Mouse (Mus musculus): ENCODE measurements around the gene Smpd2. TPM values are rescaled to one million over a fixed set of nuclear protein-coding genes. Genes with fewer than 3 reads are reported as not detected.

The Smpd2 gene
- polyA plus RNA-seq, 1 experiment from 2014 or later, result 51.5 TPM

GRCm38 (mm10) chr10:41449684-41450083, 40.5 kb downstream of the Smpd2 start:
- 10% methylated on average over 14 of the region's 14 CpGs for WGBS
- DNase-seq (ENCODE audit: low spot score), result peak; percentile 22

DNA sequence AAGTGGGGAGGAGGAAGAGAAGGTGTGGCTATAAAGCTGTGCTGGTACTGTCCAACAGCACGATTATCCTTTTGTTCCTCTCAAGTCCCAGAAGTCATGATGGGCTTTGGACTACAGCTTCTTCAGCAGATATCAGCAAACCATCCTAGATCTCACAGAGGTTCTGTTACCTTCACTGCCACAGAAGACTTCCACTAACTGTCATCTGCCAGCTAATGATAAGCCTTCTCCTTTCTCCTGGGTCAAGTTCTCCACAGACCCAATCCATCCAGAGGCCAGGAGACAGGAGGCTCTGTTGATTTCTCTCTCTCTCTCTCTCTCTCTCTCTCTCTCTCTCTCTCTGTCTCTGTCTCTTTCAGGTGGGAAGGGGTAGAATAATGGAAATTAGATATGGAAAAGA, 42.0 kb downstream of the Smpd2 start:
- ATAC-seq (ENCODE audit: low FRiP score, low TSS enrichment) (no peak), DNase-seq (ENCODE audit: low spot score) (no peak)
- Histone ChIP-seq H3K4me2 (replicated peaks; ENCODE audit: low read depth) (no peak overlapping the region), H3K27me3 (ENCODE audit: control insufficient read depth, insufficient read depth, low read length) (no peaks in the 10 kb centered on the region), H3K9me3 (ENCODE audit: control insufficient read depth, low read length) (no peaks in the 10 kb centered on the region), H3K9ac (ENCODE audit: low read length) (no peak overlapping the region), H3K4me1 (replicated peaks; ENCODE audit: control insufficient read depth, insufficient read depth) (no peaks in the 10 kb centered on the region), H3K27ac (replicated peaks) (no peak overlapping the region), H3K4me3 (ENCODE audit: low read depth, low read length) (no peak overlapping the region), H3K36me3 (ENCODE audit: control insufficient read depth, insufficient read depth, low read length) (0 out of 2 replicates have a peak, but pooled peaks cover 2% of the 10 kb centered on the region)
- 89% methylated on average over 1 of the region's 1 CpGs for WGBS
- no peak for TF ChIP-seq EP300 (optimal IDR thresholded peaks at IDR 0.05)
- TF ChIP-seq CTCF (IDR thresholded peaks at IDR 0.05; ENCODE audit: low read depth), result no peak

More at GRCm38 (mm10) chr10:41449684-41450083, 40.5 kb downstream of the Smpd2 start:
- Histone ChIP-seq H3K4me1 (replicated peaks; ENCODE audit: control insufficient read depth, insufficient read depth) (no peaks in the 10 kb centered on the region), H3K9ac (ENCODE audit: low read length) (peak overlapping the region; percentile 90), H3K4me2 (replicated peaks; ENCODE audit: low read depth) (peak overlapping the region; percentile 77), H3K9me3 (ENCODE audit: control insufficient read depth, low read length) (no peaks in the 10 kb centered on the region), H3K36me3 (ENCODE audit: control insufficient read depth, insufficient read depth, low read length) (0 out of 2 replicates have a peak, but pooled peaks cover 2% of the 10 kb centered on the region), H3K27ac (replicated peaks) (peak overlapping the region; percentile 56), H3K27me3 (ENCODE audit: control insufficient read depth, insufficient read depth, low read length) (no peaks in the 10 kb centered on the region), H3K4me3 (ENCODE audit: low read depth, low read length) (peak overlapping the region; percentile 88)
- TF ChIP-seq EP300 (optimal IDR thresholded peaks at IDR 0.05) (no peak), CTCF (IDR thresholded peaks at IDR 0.05; ENCODE audit: low read depth) (no peak)
- ATAC-seq (ENCODE audit: low FRiP score, low TSS enrichment), result peak; percentile 51

Other genes with a start within 250 kb of the Smpd2 start
- gene Fig4, start 187.1 kb downstream of the Smpd2 start, polyA plus RNA-seq (2015; fragmentation: Nextera tagmentation; extraction: Ambion mirVana), result 10.1 and 11.4 TPM in 2 replicates
- 0.01 TPM in 1 of 2 replicates, not detected in the other for gene Ak9, start 186.4 kb downstream of the Smpd2 start, polyA plus RNA-seq (2015; fragmentation: Nextera tagmentation; extraction: Ambion mirVana)
- gene Zbtb24, start 40.0 kb downstream of the Smpd2 start, polyA plus RNA-seq (2015; fragmentation: Nextera tagmentation; extraction: Ambion mirVana), result 8.6 and 9.8 TPM in 2 replicates
- 23.0 and 25.9 TPM in 2 replicates for gene Mical1, start 14.1 kb downstream of the Smpd2 start, polyA plus RNA-seq (2015; fragmentation: Nextera tagmentation; extraction: Ambion mirVana)
- 2.4 and 2.5 TPM in 2 replicates for gene Ppil6, start 70 bp upstream of the Smpd2 start, polyA plus RNA-seq (2015; fragmentation: Nextera tagmentation; extraction: Ambion mirVana)
- gene Cd164, start 29.0 kb upstream of the Smpd2 start, polyA plus RNA-seq (2015; fragmentation: Nextera tagmentation; extraction: Ambion mirVana), result 112 and 116 TPM in 2 replicates
- 0.69 TPM in 2 replicates for gene Ccdc162, start 226.3 kb upstream of the Smpd2 start, polyA plus RNA-seq (2015; fragmentation: Nextera tagmentation; extraction: Ambion mirVana)